ENCODE assay signal across 8 mouse cellular contexts in the genomic region with DNA sequence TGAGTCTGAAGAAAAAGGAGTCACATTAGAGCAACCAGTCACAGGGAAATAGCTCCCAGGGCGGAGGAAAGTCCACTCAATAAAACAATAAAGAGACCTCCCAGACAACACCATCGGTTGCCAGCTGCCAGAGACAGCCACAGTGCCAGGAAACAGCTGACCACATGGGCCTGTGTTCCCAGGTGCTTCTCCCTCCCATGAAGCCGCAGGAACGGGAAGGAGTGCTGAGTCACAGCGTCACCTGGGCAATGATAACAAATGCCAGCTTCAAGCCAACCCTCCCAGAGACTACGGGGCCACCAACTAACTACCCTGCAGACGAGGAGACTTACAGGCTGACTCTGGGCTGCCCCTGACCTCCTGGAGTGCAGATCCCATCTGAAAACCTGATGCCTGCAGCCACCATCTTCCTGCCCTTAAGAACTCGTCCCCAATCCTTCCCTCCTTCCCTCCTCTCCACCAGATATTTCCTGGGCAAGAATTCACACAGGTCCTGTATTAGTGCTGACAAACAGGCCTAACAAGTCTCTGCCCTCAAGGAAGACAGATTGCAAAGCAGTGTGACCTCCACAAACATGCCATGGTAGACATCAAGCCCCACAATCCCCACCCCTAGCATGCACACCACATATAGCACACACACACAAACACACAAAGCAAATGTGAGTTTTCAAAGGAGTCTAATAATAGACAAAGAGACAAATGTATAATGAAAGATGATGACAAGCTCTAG.
DNase-seq lines count a peak whose midpoint lies in the region; ATAC-seq and TF ChIP-seq lines count a peak whose summit lies in the region.

No protein-coding gene starts in this region.

- H3K27me3 ChIP-seq in midbrain, embryonic 10.5 days (ENCODE audit: low read depth, poor library complexity, severe bottlenecking), result no peaks in the 10 kb centered on the region
- H3K27me3 ChIP-seq in midbrain, embryonic 11.5 days (ENCODE audit: control insufficient read depth, insufficient read depth, low read length), result no peaks in the 10 kb centered on the region
- H3K27me3 ChIP-seq in liver, embryonic 13.5 days, result no peaks in the 10 kb centered on the region
- no peaks in the 10 kb centered on the region for H3K27me3 ChIP-seq in stomach, embryonic 16.5 days (ENCODE audit: control insufficient read depth, insufficient read depth, low read length)

- 78% methylated on average over 8 of the region's 8 CpGs for WGBS in midbrain, embryonic 10.5 days
- WGBS in midbrain, embryonic 11.5 days, result 76% methylated on average over 8 of the region's 8 CpGs
- WGBS in liver, embryonic 13.5 days (ENCODE audit: insufficient replicate concordance), result 25% methylated on average over 8 of the region's 8 CpGs
- 43% methylated on average over 8 of the region's 8 CpGs for WGBS in stomach, embryonic 16.5 days

- intact Hi-C loops in gastrocnemius, adult 2 months (cut with DNase I), result no loop called here

- no peak for TF ChIP-seq CTCF in gastrocnemius, adult 2 months (IDR thresholded peaks at IDR 0.05)

- 0 out of 2 replicates have a peak overlapping the region, but pooled peaks have one; percentile 9 for H3K27ac ChIP-seq in midbrain, embryonic 10.5 days (replicated peaks)
- H3K27ac ChIP-seq in midbrain, embryonic 11.5 days (ENCODE audit: low read depth, low read length), result no peak overlapping the region
- peak overlapping the region; percentile 70 for H3K27ac ChIP-seq in liver, embryonic 13.5 days
- peak overlapping the region; percentile 35; the same call in 1 of the 2 replicates for H3K27ac ChIP-seq in stomach, embryonic 16.5 days (ENCODE audit: low read length)
- no peak overlapping the region for H3K27ac ChIP-seq in gastrocnemius, adult 2 months

- H3K9me3 ChIP-seq in midbrain, embryonic 10.5 days (replicated peaks), result no peaks in the 10 kb centered on the region
- no peaks in the 10 kb centered on the region for H3K9me3 ChIP-seq in midbrain, embryonic 11.5 days (ENCODE audit: control insufficient read depth, low read length)
- no peaks in the 10 kb centered on the region for H3K9me3 ChIP-seq in liver, embryonic 13.5 days (replicated peaks)
- no peaks in the 10 kb centered on the region for H3K9me3 ChIP-seq in stomach, embryonic 16.5 days (replicated peaks; ENCODE audit: control insufficient read depth, low read length)

- H3K36me3 ChIP-seq in midbrain, embryonic 10.5 days, result no peaks in the 10 kb centered on the region
- H3K36me3 ChIP-seq in midbrain, embryonic 11.5 days (ENCODE audit: control insufficient read depth, insufficient read depth, low read length), result no peaks in the 10 kb centered on the region
- no peaks in the 10 kb centered on the region for H3K36me3 ChIP-seq in liver, embryonic 13.5 days
- no peaks in the 10 kb centered on the region for H3K36me3 ChIP-seq in stomach, embryonic 16.5 days (ENCODE audit: control insufficient read depth, insufficient read depth, low read length)

- no peak overlapping the region for H3K9ac ChIP-seq in midbrain, embryonic 11.5 days (ENCODE audit: low read length)
- peak overlapping the region; percentile 18; the same call in 1 of the 2 replicates for H3K9ac ChIP-seq in liver, embryonic 13.5 days
- no peak overlapping the region for H3K9ac ChIP-seq in stomach, embryonic 16.5 days (ENCODE audit: low read length)

- H3K4me2 ChIP-seq in midbrain, embryonic 11.5 days, result no peak overlapping the region
- peak overlapping the region; percentile 30 for H3K4me2 ChIP-seq in liver, embryonic 13.5 days
- no peak overlapping the region for H3K4me2 ChIP-seq in stomach, embryonic 16.5 days (ENCODE audit: low read depth, low read length)

- no peak overlapping the region for H3K4me3 ChIP-seq in midbrain, embryonic 10.5 days
- no peak overlapping the region for H3K4me3 ChIP-seq in midbrain, embryonic 11.5 days (ENCODE audit: low read depth, low read length)
- H3K4me3 ChIP-seq in liver, embryonic 13.5 days (replicated peaks), result no peak overlapping the region
- no peak overlapping the region for H3K4me3 ChIP-seq in stomach, embryonic 16.5 days (replicated peaks; ENCODE audit: low read length)
- H3K4me3 ChIP-seq in gastrocnemius, adult 2 months, result no peak overlapping the region

- DNase-seq in midbrain, embryonic 10.5 days (ENCODE audit: low spot score), result no peak
- DNase-seq in midbrain, embryonic 11.5 days (ENCODE audit: low spot score, missing footprints), result no peak
- DNase-seq in liver, embryonic 13.5 days, result peak; percentile 61
- no peak for DNase-seq in testis, postnatal 14 days (ENCODE audit: low spot score)
- DNase-seq in gastrocnemius, adult 2 months, result no peak
- no peak for DNase-seq in embryo, embryonic 10 days (ENCODE audit: low spot score)

- ATAC-seq in midbrain, embryonic 11.5 days (ENCODE audit: low FRiP score), result no peak
- ATAC-seq in erythroid progenitor cell, adult 5-6 weeks (replicated peaks; ENCODE audit: low FRiP score, poor library complexity, severe bottlenecking), result peak; percentile 36; the same call in 1 of the 2 replicates
- ATAC-seq in liver, embryonic 13.5 days (ENCODE audit: low read depth), result peak; percentile 79
- peak; percentile 63 for ATAC-seq in stomach, embryonic 16.5 days (ENCODE audit: insufficient read depth, low FRiP score)

- H3K4me1 ChIP-seq in midbrain, embryonic 10.5 days, result peaks cover 3% of the 10 kb centered on the region
- no peaks in the 10 kb centered on the region for H3K4me1 ChIP-seq in midbrain, embryonic 11.5 days (ENCODE audit: control insufficient read depth, insufficient read depth, low read length)
- H3K4me1 ChIP-seq in liver, embryonic 13.5 days (replicated peaks), result peaks cover 73% of the 10 kb centered on the region
- peaks cover 12% of the 10 kb centered on the region for H3K4me1 ChIP-seq in stomach, embryonic 16.5 days (ENCODE audit: control insufficient read depth, insufficient read depth, low read length)

Comparison
In these comparisons a context has a peak if more than half of its experiments do, and no peak if none do; other contexts are left out.
1. H3K27ac ChIP-seq: peak in midbrain, embryonic 10.5 days (single experiment), liver, embryonic 13.5 days (single experiment) and stomach, embryonic 16.5 days (single experiment); none in midbrain, embryonic 11.5 days (single experiment) and gastrocnemius, adult 2 months (single experiment).